In the genomic region with DNA sequence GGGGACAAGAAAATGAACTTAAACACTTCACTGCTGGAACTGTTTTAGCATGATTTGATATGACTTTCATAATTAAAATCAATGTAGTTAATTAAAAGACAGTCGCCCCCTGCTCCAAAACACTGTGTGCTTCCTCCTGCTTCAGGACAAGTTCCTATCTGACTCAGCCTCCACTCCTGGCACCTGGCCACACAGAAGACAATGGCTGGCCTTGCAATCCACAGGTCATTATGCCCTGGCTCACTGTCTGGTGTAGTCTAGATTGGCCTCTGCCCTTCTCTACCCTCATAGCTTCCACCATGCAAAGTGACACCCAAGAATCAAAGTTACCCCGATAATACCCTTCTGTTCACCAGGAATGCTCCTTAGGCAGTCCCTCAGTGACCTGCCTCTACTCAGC, we compare ENCODE assay signal across 14 mouse cellular contexts. TPM values are rescaled to one million over a fixed set of nuclear protein-coding genes. Genes with fewer than 3 reads are reported as not detected.
DNase-seq lines count a peak whose midpoint lies in the region; ATAC-seq lines count a peak whose summit lies in the region.
"Had no signal": no experiment of that assay in that cellular context is flagged by ENCODE, and none has a peak within 500 bp of the region (broad histone marks: within the 10 kb centered on the region; RNA-seq: fewer than 3 reads in every experiment).

No protein-coding gene starts in this region.

- no peaks in the 10 kb centered on the region for H3K27me3 ChIP-seq in heart, embryonic 12.5 days (replicated peaks)
- H3K27me3 ChIP-seq in midbrain, embryonic 15.5 days (replicated peaks): no peaks in the 10 kb centered on the region
- H3K27me3 ChIP-seq: CH12.LX; forebrain, embryonic 12.5 days; heart, embryonic 15.5 days; limb, embryonic 13.5 days; midbrain, embryonic 12.5 days had no signal

- H3K9me3 ChIP-seq in heart, embryonic 12.5 days (replicated peaks): no peaks in the 10 kb centered on the region
- no peaks in the 10 kb centered on the region for H3K9me3 ChIP-seq in midbrain, embryonic 15.5 days
- H3K9me3 ChIP-seq: forebrain, embryonic 12.5 days; heart, embryonic 15.5 days; limb, embryonic 13.5 days; midbrain, embryonic 12.5 days had no signal

- H3K36me3 ChIP-seq in heart, embryonic 12.5 days: no peaks in the 10 kb centered on the region
- H3K36me3 ChIP-seq in midbrain, embryonic 15.5 days (replicated peaks): no peaks in the 10 kb centered on the region
- H3K36me3 ChIP-seq: forebrain, embryonic 12.5 days; heart, embryonic 15.5 days; limb, embryonic 13.5 days; midbrain, embryonic 12.5 days had no signal

- no peak overlapping the region for H3K4me3 ChIP-seq in heart, embryonic 12.5 days
- H3K4me3 ChIP-seq in midbrain, embryonic 15.5 days: no peak overlapping the region
- H3K4me3 ChIP-seq: forebrain, embryonic 12.5 days; heart, embryonic 15.5 days; limb, embryonic 13.5 days; midbrain, embryonic 12.5 days had no signal

- no peak overlapping the region for H3K4me2 ChIP-seq in heart, embryonic 12.5 days
- no peak overlapping the region for H3K4me2 ChIP-seq in midbrain, embryonic 15.5 days
- H3K4me2 ChIP-seq: forebrain, embryonic 12.5 days; heart, embryonic 15.5 days; limb, embryonic 13.5 days; midbrain, embryonic 12.5 days had no signal

- no peak overlapping the region for H3K27ac ChIP-seq in heart, embryonic 12.5 days (ENCODE audit: poor library complexity, severe bottlenecking)
- no peak overlapping the region for H3K27ac ChIP-seq in midbrain, embryonic 15.5 days
- H3K27ac ChIP-seq: forebrain, embryonic 12.5 days; heart, embryonic 15.5 days; limb, embryonic 13.5 days; midbrain, embryonic 12.5 days had no signal

- no peak overlapping the region for H3K9ac ChIP-seq in heart, embryonic 12.5 days
- H3K9ac ChIP-seq in midbrain, embryonic 15.5 days: no peak overlapping the region
- H3K9ac ChIP-seq: forebrain, embryonic 12.5 days; heart, embryonic 15.5 days; limb, embryonic 13.5 days; midbrain, embryonic 12.5 days had no signal

- no peak for ATAC-seq in heart, embryonic 12.5 days (ENCODE audit: insufficient number of reproducible peaks, low FRiP score)
- no peak for ATAC-seq in midbrain, embryonic 15.5 days (replicated peaks)

- H3K4me1 ChIP-seq in heart, embryonic 12.5 days (replicated peaks): peaks cover 11% of the 10 kb centered on the region
- no peaks in the 10 kb centered on the region for H3K4me1 ChIP-seq in midbrain, embryonic 15.5 days
- H3K4me1 ChIP-seq: forebrain, embryonic 12.5 days; limb, embryonic 13.5 days; midbrain, embryonic 12.5 days had no signal

- 76% methylated on average over 2 of the region's 2 CpGs for WGBS in heart, embryonic 12.5 days
- 72% methylated on average over 2 of the region's 2 CpGs for WGBS in midbrain, embryonic 15.5 days

- DNase-seq in heart, adult 18-20 months: peak; percentile 65 to 66
- peak; percentile 64 for DNase-seq in 3T3-L1 (ENCODE audit: low read depth, low spot score)
- DNase-seq in adrenal gland, adult 8-10 months: peak; percentile 78
- peak; percentile 66 for DNase-seq in kidney, postnatal 10 days
- DNase-seq in layer of hippocampus, postnatal 36 days: no peak
- DNase-seq in layer of hippocampus, adult 11-12 months (ENCODE audit: low spot score): no peak
- DNase-seq: thymus, adult 18-20 months had no signal

RNA-seq across cellular contexts. Expression of gene Kif16b, which starts 26.8 kb away (rescaled TPM):
- total RNA-seq in heart, adult 18-20 months (2021): 10 to 100 TPM; 35.6 to 36.6 TPM
- polyA plus RNA-seq in heart, embryonic 12.5 days (2016; fragmentation: Nextera tagmentation; extraction: Ambion mirVana): 13.9 and 15.7 TPM in 2 replicates
- total RNA-seq in adrenal gland, adult 8-10 months (2022): 10 to 100 TPM; 27.3 to 42.6 (median 38.4) TPM
- 10 to 100 TPM in 1 of 2 experiments, 1 to 10 TPM in 1; 9.7 to 10.9 TPM for total RNA-seq in layer of hippocampus, postnatal 36 days (2021)
- 3.5 and 3.6 TPM in 2 replicates for polyA plus RNA-seq in midbrain, embryonic 15.5 days (2015; fragmentation: Nextera tagmentation; extraction: Ambion mirVana)

Comparison
In these comparisons a context has a peak if more than half of its experiments do, and no peak if none do; other contexts are left out.
1. DNase-seq: peak in heart, adult 18-20 months (2 of 2), 3T3-L1 (single experiment), adrenal gland, adult 8-10 months (single experiment) and kidney, postnatal 10 days (single experiment); none in layer of hippocampus, postnatal 36 days (0 of 2) and layer of hippocampus, adult 11-12 months (single experiment).